Mouse (Mus musculus) C2C12 (cell line): Measurements from ENCODE around the gene Gpr83.

Source experiments
- CEBPB ChIP-seq: IDR thresholded peaks from one replicate; pipeline ENCODE4 v1.6.1; 2011; ENCODE audit warnings: low read depth, mild to moderate bottlenecking, control low read depth, moderate library complexity
- CTCF ChIP-seq: IDR thresholded peaks from one replicate; pipeline ENCODE4 v1.5.1; 2011; ENCODE audit not compliant: control insufficient read depth, insufficient read depth, insufficient read length
- FOSL1 ChIP-seq: IDR thresholded peaks from one replicate; pipeline ENCODE4 v1.8.0; 2011; ENCODE audit warnings: mild to moderate bottlenecking, low read length; ENCODE audit not compliant: poor library complexity, insufficient read depth, severe bottlenecking
- MAX ChIP-seq: IDR thresholded peaks from one replicate; pipeline ENCODE4 v1.6.1; 2011; ENCODE audit warnings: mild to moderate bottlenecking, control low read depth
- MYOD1 ChIP-seq: IDR thresholded peaks from one replicate; pipeline ENCODE4 v1.6.1; 2011; ENCODE audit warnings: low read depth; ENCODE audit not compliant: control insufficient read depth, insufficient read length
- MYOG ChIP-seq: IDR thresholded peaks from one replicate; pipeline ENCODE4 v1.6.1; 2011; ENCODE audit not compliant: control insufficient read depth, insufficient read length; ENCODE audit errors: extremely low read depth
- USF1 ChIP-seq: IDR thresholded peaks from one replicate; pipeline ENCODE4 v1.6.1; 2011; ENCODE audit warnings: low read depth, mild to moderate bottlenecking, control low read depth, moderate library complexity

DNA sequence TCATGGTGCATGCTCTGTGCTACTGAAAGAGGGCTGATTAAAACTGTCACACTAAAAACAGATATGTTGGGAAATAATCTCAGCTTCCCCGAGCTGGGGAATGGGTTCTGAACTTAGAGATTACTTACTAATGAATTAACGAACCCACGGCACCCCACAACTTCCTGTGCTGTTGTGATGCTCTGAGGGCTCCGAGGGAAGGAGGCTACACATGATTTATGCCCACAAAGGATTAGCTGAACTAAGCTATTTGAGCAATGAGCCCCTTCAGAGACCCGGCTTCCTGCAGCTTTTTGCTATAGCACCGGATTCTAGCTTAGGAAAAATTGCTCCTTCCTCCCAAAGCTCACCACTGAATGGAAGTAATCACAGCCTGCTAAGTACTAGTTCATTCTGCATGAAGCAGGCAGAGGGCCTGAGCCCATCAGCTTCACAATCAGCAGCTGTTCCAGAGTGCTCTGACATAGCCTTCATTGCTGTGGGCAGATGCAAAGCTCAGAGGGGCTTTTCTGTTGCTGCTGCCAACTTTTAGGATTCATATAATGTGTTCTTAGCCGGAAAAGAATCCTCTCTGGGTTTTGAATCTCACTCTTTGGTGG, 35.3 kb downstream of the Gpr83 start:
- TF ChIP-seq CTCF (no peak), CEBPB (no peak), FOSL1 (no peak), MYOG (no peak), USF1 (no peak), MAX (no peak), MYOD1 (no peak)
